Mouse (Mus musculus): ENCODE results near the gene Dnajb3. TPM values are rescaled to one million over a fixed set of nuclear protein-coding genes. Genes with fewer than 3 reads are reported as not detected.

Dnajb3 gene
- polyA plus RNA-seq, 1 experiment, result not detected

- H3K4me2 ChIP-seq (ENCODE audit: low read depth), result no peak overlapping the region
- TF ChIP-seq E2F4 (IDR thresholded peaks at IDR 0.05; ENCODE audit: insufficient read depth) (no peak), MYOD1 (IDR thresholded peaks at IDR 0.05; ENCODE audit: control insufficient read depth in 1 of 3, insufficient read length in 2 of 3, low read depth in 2 of 3) (no peak), MYOG (IDR thresholded peaks at IDR 0.05; ENCODE audit: control insufficient read depth in 1 of 3, insufficient read depth in 1 of 3, insufficient read length in 2 of 3, low read depth in 2 of 3) (no peak), TCF12 (IDR thresholded peaks at IDR 0.05; ENCODE audit: insufficient read depth, poor library complexity, severe bottlenecking) (no peak)
These were observed 6.9 kb upstream of the Dnajb3 start for GRCm38 (mm10) chr1:88212341-88213045.

GRCm38 (mm10) chr1:88211812-88212211 is 6.2 kb upstream of the Dnajb3 start, which contains the start of gene Ugt1a1:
TSS of gene Ugt1a1 (plus strand) at chr1:88211959.
- H3K4me2 ChIP-seq (ENCODE audit: low read depth), result no peak within 1 kb of the TSS
- TF ChIP-seq SRF (IDR thresholded peaks at IDR 0.05; ENCODE audit: control insufficient read depth, insufficient read length, low read depth), result no peak
- TF ChIP-seq MYOD1 (IDR thresholded peaks at IDR 0.05; ENCODE audit: control insufficient read depth in 1 of 3, insufficient read length in 2 of 3, low read depth in 2 of 3), result no peak
- TF ChIP-seq TCF12 (IDR thresholded peaks at IDR 0.05; ENCODE audit: insufficient read depth, poor library complexity, severe bottlenecking), result no peak
- TF ChIP-seq REST (IDR thresholded peaks at IDR 0.05; ENCODE audit: insufficient read depth, insufficient read length), result no peak
- no peak for TF ChIP-seq TCF3 (IDR thresholded peaks at IDR 0.05; ENCODE audit: insufficient read length, low read depth)
- no peak for TF ChIP-seq POLR2AphosphoS2 (IDR thresholded peaks at IDR 0.05; ENCODE audit: insufficient read length, low read depth)
- TF ChIP-seq USF1 (IDR thresholded peaks at IDR 0.05; ENCODE audit: low read depth), result no peak
- no peak for TF ChIP-seq POLR2A (IDR thresholded peaks at IDR 0.05; ENCODE audit: insufficient read length, low read depth)
- no peak within 1 kb of the TSS for H3ac ChIP-seq (ENCODE audit: control insufficient read depth, insufficient read length)
- no peak within 1 kb of the TSS for H3K4me3 ChIP-seq
- H3K27me3 ChIP-seq (ENCODE audit: control insufficient read depth, insufficient read depth, insufficient read length), result no peaks in the 10 kb centered on the region
- H3K36me3 ChIP-seq (ENCODE audit: control insufficient read depth, insufficient read depth), result no peaks in the 10 kb centered on the region
- no peaks in the 10 kb centered on the region for H3K79me2 ChIP-seq (ENCODE audit: control insufficient read depth, insufficient read depth)

More at GRCm38 (mm10) chr1:88212341-88213045, 6.9 kb upstream of the Dnajb3 start:
- no peak overlapping the region for H3ac ChIP-seq (ENCODE audit: control insufficient read depth, insufficient read length)
- no peaks in the 10 kb centered on the region for H3K27me3 ChIP-seq (ENCODE audit: control insufficient read depth, insufficient read depth, insufficient read length)
- no peak overlapping the region for H3K4me3 ChIP-seq
- H3K79me2 ChIP-seq (ENCODE audit: control insufficient read depth, insufficient read depth), result no peaks in the 10 kb centered on the region
- no peaks in the 10 kb centered on the region for H3K36me3 ChIP-seq (ENCODE audit: control insufficient read depth, insufficient read depth)

- no peak overlapping the region for H3K4me3 ChIP-seq
- no peak overlapping the region for H3K4me2 ChIP-seq (ENCODE audit: low read depth)
- TF ChIP-seq MYOD1 (IDR thresholded peaks at IDR 0.05; ENCODE audit: control insufficient read depth in 1 of 3, insufficient read length in 2 of 3, low read depth in 2 of 3), result no peak
- no peak for TF ChIP-seq POLR2A (IDR thresholded peaks at IDR 0.05; ENCODE audit: insufficient read length, low read depth)
- TF ChIP-seq POLR2AphosphoS2 (IDR thresholded peaks at IDR 0.05; ENCODE audit: insufficient read length, low read depth), result no peak
- TF ChIP-seq E2F4 (IDR thresholded peaks at IDR 0.05; ENCODE audit: insufficient read depth), result no peak
- TF ChIP-seq CEBPB (IDR thresholded peaks at IDR 0.05; ENCODE audit: insufficient read depth, poor library complexity, severe bottlenecking), result no peak
- no peak for TF ChIP-seq TCF3 (IDR thresholded peaks at IDR 0.05; ENCODE audit: insufficient read length, low read depth)
- no peak for TF ChIP-seq TCF12 (IDR thresholded peaks at IDR 0.05; ENCODE audit: insufficient read depth, poor library complexity, severe bottlenecking)
- TF ChIP-seq SRF (IDR thresholded peaks at IDR 0.05; ENCODE audit: control insufficient read depth, insufficient read length, low read depth), result no peak
- no peak for TF ChIP-seq MYOG (IDR thresholded peaks at IDR 0.05; ENCODE audit: control insufficient read depth in 1 of 3, insufficient read depth in 1 of 3, insufficient read length in 2 of 3, low read depth in 2 of 3)
- TF ChIP-seq MAX (IDR thresholded peaks at IDR 0.05; ENCODE audit: low read depth), result no peak
- TF ChIP-seq USF1 (IDR thresholded peaks at IDR 0.05; ENCODE audit: low read depth), result no peak
- TF ChIP-seq REST (IDR thresholded peaks at IDR 0.05; ENCODE audit: insufficient read depth, insufficient read length), result no peak
- no peaks in the 10 kb centered on the region for H3K36me3 ChIP-seq (ENCODE audit: control insufficient read depth, insufficient read depth)
- no peak overlapping the region for H3ac ChIP-seq (ENCODE audit: control insufficient read depth, insufficient read length)
- H3K27me3 ChIP-seq (ENCODE audit: control insufficient read depth, insufficient read depth, insufficient read length), result peaks cover 7% of the 10 kb centered on the region
- H3K79me2 ChIP-seq (ENCODE audit: control insufficient read depth, insufficient read depth), result no peaks in the 10 kb centered on the region
These were observed 1.4 kb upstream of the Dnajb3 start for GRCm38 (mm10) chr1:88206843-88207479.

GRCm38 (mm10) chr1:88200456-88200855 is 5.1 kb downstream of the Dnajb3 start, which contains the start of gene Ugt1a2:
TSS of gene Ugt1a2 (plus strand) at chr1:88200601.
- no peak within 1 kb of the TSS for H3ac ChIP-seq (ENCODE audit: control insufficient read depth, insufficient read length)
- no peaks in the 10 kb centered on the region for H3K36me3 ChIP-seq (ENCODE audit: control insufficient read depth, insufficient read depth)
- peaks cover 22% of the 10 kb centered on the region for H3K27me3 ChIP-seq (ENCODE audit: control insufficient read depth, insufficient read depth, insufficient read length)
- no peaks in the 10 kb centered on the region for H3K79me2 ChIP-seq (ENCODE audit: control insufficient read depth, insufficient read depth)
- no peak within 1 kb of the TSS for H3K4me2 ChIP-seq (ENCODE audit: low read depth)
- TF ChIP-seq CEBPB (IDR thresholded peaks at IDR 0.05; ENCODE audit: insufficient read depth, poor library complexity, severe bottlenecking) (no peak), POLR2A (IDR thresholded peaks at IDR 0.05; ENCODE audit: insufficient read length, low read depth) (no peak), TCF12 (IDR thresholded peaks at IDR 0.05; ENCODE audit: insufficient read depth, poor library complexity, severe bottlenecking) (no peak)
- no peak within 1 kb of the TSS for H3K4me3 ChIP-seq

GRCm38 (mm10) chr1:88199996-88200395 is 5.6 kb downstream of the Dnajb3 start:
- Histone ChIP-seq H3K4me2 (ENCODE audit: low read depth) (no peak overlapping the region), H3K27me3 (ENCODE audit: control insufficient read depth, insufficient read depth, insufficient read length) (peaks cover 18% of the 10 kb centered on the region), H3K79me2 (ENCODE audit: control insufficient read depth, insufficient read depth) (no peaks in the 10 kb centered on the region), H3ac (ENCODE audit: control insufficient read depth, insufficient read length) (no peak overlapping the region), H3K4me3 (no peak overlapping the region), H3K36me3 (ENCODE audit: control insufficient read depth, insufficient read depth) (no peaks in the 10 kb centered on the region)
- no peak for TF ChIP-seq TCF12 (IDR thresholded peaks at IDR 0.05; ENCODE audit: insufficient read depth, poor library complexity, severe bottlenecking)
- TF ChIP-seq POLR2AphosphoS2 (IDR thresholded peaks at IDR 0.05; ENCODE audit: insufficient read length, low read depth), result no peak
- no peak for TF ChIP-seq E2F4 (IDR thresholded peaks at IDR 0.05; ENCODE audit: insufficient read depth)
- no peak for TF ChIP-seq POLR2A (IDR thresholded peaks at IDR 0.05; ENCODE audit: insufficient read length, low read depth)
- TF ChIP-seq SRF (IDR thresholded peaks at IDR 0.05; ENCODE audit: control insufficient read depth, insufficient read length, low read depth), result no peak
- TF ChIP-seq MAX (IDR thresholded peaks at IDR 0.05; ENCODE audit: low read depth), result no peak
- TF ChIP-seq CEBPB (IDR thresholded peaks at IDR 0.05; ENCODE audit: insufficient read depth, poor library complexity, severe bottlenecking), result no peak
- TF ChIP-seq MYOG (IDR thresholded peaks at IDR 0.05; ENCODE audit: control insufficient read depth in 1 of 3, insufficient read depth in 1 of 3, insufficient read length in 2 of 3, low read depth in 2 of 3), result no peak
- no peak for TF ChIP-seq MYOD1 (IDR thresholded peaks at IDR 0.05; ENCODE audit: control insufficient read depth in 1 of 3, insufficient read length in 2 of 3, low read depth in 2 of 3)
- TF ChIP-seq REST (IDR thresholded peaks at IDR 0.05; ENCODE audit: insufficient read depth, insufficient read length), result no peak
- no peak for TF ChIP-seq TCF3 (IDR thresholded peaks at IDR 0.05; ENCODE audit: insufficient read length, low read depth)
- TF ChIP-seq USF1 (IDR thresholded peaks at IDR 0.05; ENCODE audit: low read depth), result no peak
